8 mouse cellular contexts compared by ENCODE assay signal in the genomic region with DNA sequence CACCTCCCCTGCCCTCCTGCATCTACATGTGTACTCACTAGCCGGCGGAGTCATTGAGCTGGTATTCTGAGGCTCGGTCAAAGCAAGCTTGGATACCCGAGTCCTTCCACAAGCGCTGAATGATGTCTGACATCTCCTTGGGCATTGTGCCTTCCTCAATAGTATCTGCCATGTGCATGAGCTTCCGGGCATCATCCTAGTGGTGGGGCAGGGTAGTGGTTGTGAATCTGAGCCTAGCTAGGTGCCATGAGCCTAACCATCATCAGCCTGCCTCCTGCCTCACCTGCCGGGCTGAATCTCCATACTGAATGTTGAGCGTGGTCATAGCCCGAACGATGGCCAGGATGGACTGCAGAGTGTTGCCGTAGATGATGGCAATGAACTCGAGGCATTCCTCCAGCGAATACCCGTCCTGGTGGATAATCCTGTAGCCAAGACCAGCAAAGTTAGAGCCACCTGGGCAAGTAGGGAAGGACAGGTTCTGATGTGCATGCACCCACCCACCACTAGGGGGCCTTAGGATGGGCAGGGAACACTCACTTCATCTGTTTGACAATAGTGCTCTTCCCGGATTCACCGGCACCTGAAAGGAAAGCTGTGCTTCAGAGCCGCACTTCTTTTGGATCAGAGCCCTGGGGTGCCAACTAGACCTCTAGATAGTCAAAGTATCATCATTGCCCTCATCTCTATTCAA. TPM values are rescaled to one million over a fixed set of nuclear protein-coding genes. Genes with fewer than 3 reads are reported as not detected.
A peak's percentile ranks its signal among the peaks of the same experiment; 100 is the strongest.
DNase-seq lines count a peak whose midpoint lies in the region; ATAC-seq lines count a peak whose summit lies in the region.

No protein-coding gene starts in this region.

- H3K4me1 ChIP-seq in heart, embryonic 12.5 days (replicated peaks), result peaks cover 8% of the 10 kb centered on the region
- H3K4me1 ChIP-seq in hindbrain, embryonic 14.5 days (replicated peaks; ENCODE audit: control insufficient read depth, insufficient read depth, low read length), result 0 out of 2 replicates have a peak, but pooled peaks cover 3% of the 10 kb centered on the region

- 19% methylated on average over 17 of the region's 17 CpGs for WGBS in heart, embryonic 12.5 days
- WGBS in hindbrain, embryonic 14.5 days, result 17% methylated on average over 17 of the region's 17 CpGs

- no peak overlapping the region for H3K4me3 ChIP-seq in heart, embryonic 12.5 days
- H3K4me3 ChIP-seq in hindbrain, embryonic 14.5 days (replicated peaks; ENCODE audit: low read length), result no peak overlapping the region

- no peak for ATAC-seq in heart, embryonic 12.5 days (ENCODE audit: insufficient number of reproducible peaks, low FRiP score)
- ATAC-seq in hindbrain, embryonic 14.5 days (ENCODE audit: low FRiP score), result no peak

- H3K9me3 ChIP-seq in heart, embryonic 12.5 days (replicated peaks), result no peaks in the 10 kb centered on the region
- no peaks in the 10 kb centered on the region for H3K9me3 ChIP-seq in hindbrain, embryonic 14.5 days (ENCODE audit: control insufficient read depth, low read length)

- H3K4me2 ChIP-seq in heart, embryonic 12.5 days, result peak overlapping the region; percentile 71; the same call in 1 of the 2 replicates
- H3K4me2 ChIP-seq in hindbrain, embryonic 14.5 days (replicated peaks), result no peak overlapping the region

- no peak for DNase-seq in heart, postnatal 25 days (ENCODE audit: low spot score)
- peak; percentile 91 for DNase-seq in ES-CJ7 (ENCODE audit: low read depth, low spot score)
- peak; percentile 48 to 66 for DNase-seq in cerebellum, postnatal 36 days
- peak; percentile 72 for DNase-seq in hindbrain, embryonic 14.5 days (ENCODE audit: low spot score)
- peak; percentile 41 for DNase-seq in mesoderm, embryonic 11.5 days (ENCODE audit: low read depth, low spot score)
- peak; percentile 74 for DNase-seq in thymus, postnatal 14 days
- no peak for DNase-seq in left cerebral cortex, adult 18-20 months (ENCODE audit: low spot score in 2 of 2)

- no peak overlapping the region for H3K9ac ChIP-seq in heart, embryonic 12.5 days
- no peak overlapping the region for H3K9ac ChIP-seq in hindbrain, embryonic 14.5 days

- H3K27ac ChIP-seq in heart, embryonic 12.5 days (ENCODE audit: poor library complexity, severe bottlenecking), result no peak overlapping the region
- no peak overlapping the region for H3K27ac ChIP-seq in hindbrain, embryonic 14.5 days

- intact Hi-C loops in heart, postnatal 25 days (cut with DNase I), result no loop called here

- H3K36me3 ChIP-seq in heart, embryonic 12.5 days, result no peaks in the 10 kb centered on the region
- peaks cover 6% of the 10 kb centered on the region; the same call in 1 of the 2 replicates for H3K36me3 ChIP-seq in hindbrain, embryonic 14.5 days (replicated peaks; ENCODE audit: control insufficient read depth, insufficient read depth)

- H3K27me3 ChIP-seq in heart, embryonic 12.5 days (replicated peaks), result peaks cover 65% of the 10 kb centered on the region
- H3K27me3 ChIP-seq in hindbrain, embryonic 14.5 days (ENCODE audit: control insufficient read depth, insufficient read depth, low read length), result peaks cover 33% of the 10 kb centered on the region

RNA-seq across cellular contexts. Expression of a gene that starts 2.3 kb away (rescaled TPM):
- polyA plus RNA-seq in heart, embryonic 12.5 days (2016; fragmentation: Nextera tagmentation; extraction: Ambion mirVana), result 0.97 and 1.2 TPM in 2 replicates
- not detected for total RNA-seq in heart, postnatal 25 days (2021)
- polyA plus RNA-seq in hindbrain, embryonic 14.5 days (2014; fragmentation: Nextera tagmentation; extraction: Ambion mirVana), result 1.3 TPM in 2 replicates
- total RNA-seq in left cerebral cortex, adult 18-20 months (2021), result under 1 TPM; 0.35 to 0.73 TPM

RNA-seq across cellular contexts. Expression of a gene that starts 7.9 kb away (rescaled TPM):
- polyA plus RNA-seq in heart, embryonic 12.5 days (2016; fragmentation: Nextera tagmentation; extraction: Ambion mirVana), result 2.9 and 3.2 TPM in 2 replicates
- 10 to 100 TPM; 62.0 to 69.7 TPM for total RNA-seq in heart, postnatal 25 days (2021)
- 48.3 and 48.5 TPM in 2 replicates for polyA plus RNA-seq in hindbrain, embryonic 14.5 days (2014; fragmentation: Nextera tagmentation; extraction: Ambion mirVana)
- 10 to 100 TPM; 66.6 to 84.4 TPM for total RNA-seq in left cerebral cortex, adult 18-20 months (2021)

RNA-seq across cellular contexts. Expression of a gene that starts 33.0 kb away (rescaled TPM):
- polyA plus RNA-seq in heart, embryonic 12.5 days (2016; fragmentation: Nextera tagmentation; extraction: Ambion mirVana), result 8.1 and 8.4 TPM in 2 replicates
- 10 to 100 TPM; 15.1 to 15.8 TPM for total RNA-seq in heart, postnatal 25 days (2021)
- 17.5 and 17.7 TPM in 2 replicates for polyA plus RNA-seq in hindbrain, embryonic 14.5 days (2014; fragmentation: Nextera tagmentation; extraction: Ambion mirVana)
- 10 to 100 TPM; 13.1 to 13.9 TPM for total RNA-seq in left cerebral cortex, adult 18-20 months (2021)

RNA-seq across cellular contexts. Expression of a gene that starts 42.1 kb away (rescaled TPM):
- polyA plus RNA-seq in heart, embryonic 12.5 days (2016; fragmentation: Nextera tagmentation; extraction: Ambion mirVana), result 404 and 442 TPM in 2 replicates
- 100 to 1,000 TPM; 241 to 257 TPM for total RNA-seq in heart, postnatal 25 days (2021)
- 282 and 291 TPM in 2 replicates for polyA plus RNA-seq in hindbrain, embryonic 14.5 days (2014; fragmentation: Nextera tagmentation; extraction: Ambion mirVana)
- 100 to 1,000 TPM; 222 to 239 TPM for total RNA-seq in left cerebral cortex, adult 18-20 months (2021)

Comparison
In these comparisons a context has a peak if more than half of its experiments do, and no peak if none do; other contexts are left out.
1. DNase-seq: peak in ES-CJ7 (single experiment), cerebellum, postnatal 36 days (2 of 2), hindbrain, embryonic 14.5 days (single experiment), mesoderm, embryonic 11.5 days (single experiment) and thymus, postnatal 14 days (single experiment); none in heart, postnatal 25 days (single experiment) and left cerebral cortex, adult 18-20 months (0 of 2).